Mouse (Mus musculus): ENCODE data around the gene Arhgap23. TPM values are rescaled to one million over a fixed set of nuclear protein-coding genes. Genes with fewer than 3 reads are reported as not detected.

Gene Arhgap23
- polyA plus RNA-seq, 1 experiment from 2014 or later: 10.9 TPM

- H3K4me1 ChIP-seq (replicated peaks; ENCODE audit: control insufficient read depth, insufficient read depth, low read length): peaks cover 43% of the 10 kb centered on the region
- peak overlapping the region; percentile 9; the same call in 1 of the 2 replicates for H3K4me3 ChIP-seq (ENCODE audit: low read depth, low read length)
- H3K9me3 ChIP-seq (ENCODE audit: control insufficient read depth, low read length): no peaks in the 10 kb centered on the region
- peak overlapping the region; percentile 57 for H3K4me2 ChIP-seq
- H3K27ac ChIP-seq (ENCODE audit: low read depth, low read length): peak overlapping the region; percentile 59
- H3K9ac ChIP-seq (ENCODE audit: low read depth, low read length): peak overlapping the region; percentile 49
- no peaks in the 10 kb centered on the region for H3K27me3 ChIP-seq (replicated peaks; ENCODE audit: control insufficient read depth, insufficient read depth, low read length)
- DNase-seq (ENCODE audit: low spot score): no peak
- peak; percentile 77 for ATAC-seq (replicated peaks; ENCODE audit: low FRiP score)
- WGBS: 28% methylated on average over 5 of the region's 5 CpGs
- no peaks in the 10 kb centered on the region for H3K36me3 ChIP-seq (ENCODE audit: control insufficient read depth, insufficient read depth, low read length)
Measured at GRCm38 (mm10) chr11:97424092-97424692, 8.9 kb downstream of the Arhgap23 start.

GRCm38 (mm10) chr11:97424802-97425201 is 9.5 kb downstream of the Arhgap23 start:
- 57% methylated on average over 3 of the region's 3 CpGs for WGBS
- no peak overlapping the region for H3K4me3 ChIP-seq (ENCODE audit: low read depth, low read length)
- no peaks in the 10 kb centered on the region for H3K36me3 ChIP-seq (ENCODE audit: control insufficient read depth, insufficient read depth, low read length)
- peak overlapping the region; percentile 59 for H3K27ac ChIP-seq (ENCODE audit: low read depth, low read length)
- no peak for DNase-seq (ENCODE audit: low spot score)
- H3K9ac ChIP-seq (ENCODE audit: low read depth, low read length): no peak overlapping the region
- H3K9me3 ChIP-seq (ENCODE audit: control insufficient read depth, low read length): no peaks in the 10 kb centered on the region
- no peak for ATAC-seq (replicated peaks; ENCODE audit: low FRiP score)
- H3K4me2 ChIP-seq: peak overlapping the region; percentile 57
- H3K27me3 ChIP-seq (replicated peaks; ENCODE audit: control insufficient read depth, insufficient read depth, low read length): no peaks in the 10 kb centered on the region
- peaks cover 49% of the 10 kb centered on the region for H3K4me1 ChIP-seq (replicated peaks; ENCODE audit: control insufficient read depth, insufficient read depth, low read length)

GRCm38 (mm10) chr11:97427794-97428725 is 12.7 kb downstream of the Arhgap23 start:
- DNase-seq (ENCODE audit: low spot score) (no peak), ATAC-seq (replicated peaks; ENCODE audit: low FRiP score) (peak; percentile 85)
- Histone ChIP-seq H3K27me3 (replicated peaks; ENCODE audit: control insufficient read depth, insufficient read depth, low read length) (no peaks in the 10 kb centered on the region), H3K9me3 (ENCODE audit: control insufficient read depth, low read length) (no peaks in the 10 kb centered on the region), H3K9ac (ENCODE audit: low read depth, low read length) (peak overlapping the region; percentile 49), H3K4me1 (replicated peaks; ENCODE audit: control insufficient read depth, insufficient read depth, low read length) (peaks cover 51% of the 10 kb centered on the region), H3K36me3 (ENCODE audit: control insufficient read depth, insufficient read depth, low read length) (no peaks in the 10 kb centered on the region), H3K27ac (ENCODE audit: low read depth, low read length) (peak overlapping the region; percentile 69), H3K4me2 (peak overlapping the region; percentile 87), H3K4me3 (ENCODE audit: low read depth, low read length) (peak overlapping the region; percentile 48)
- WGBS: 2% methylated on average over 32 of the region's 32 CpGs

- DNase-seq (ENCODE audit: low spot score) (no peak), ATAC-seq (replicated peaks; ENCODE audit: low FRiP score) (peak; percentile 4; the same call in 1 of the 2 replicates)
- Histone ChIP-seq H3K9ac (ENCODE audit: low read depth, low read length) (0 out of 2 replicates have a peak overlapping the region, but pooled peaks have one; percentile 37), H3K27ac (ENCODE audit: low read depth, low read length) (peak overlapping the region; percentile 69), H3K9me3 (ENCODE audit: control insufficient read depth, low read length) (no peaks in the 10 kb centered on the region), H3K27me3 (replicated peaks; ENCODE audit: control insufficient read depth, insufficient read depth, low read length) (no peaks in the 10 kb centered on the region), H3K4me3 (ENCODE audit: low read depth, low read length) (peak overlapping the region; percentile 48), H3K36me3 (ENCODE audit: control insufficient read depth, insufficient read depth, low read length) (no peaks in the 10 kb centered on the region), H3K4me1 (replicated peaks; ENCODE audit: control insufficient read depth, insufficient read depth, low read length) (peaks cover 50% of the 10 kb centered on the region), H3K4me2 (peak overlapping the region; percentile 87)
- 48% methylated on average over 4 of the region's 4 CpGs for whole genome bisulfite sequencing
Measured at GRCm38 (mm10) chr11:97428726-97429077, 13.4 kb downstream of the Arhgap23 start.

- H3K4me3 ChIP-seq (ENCODE audit: low read depth, low read length): no peak overlapping the region
- ATAC-seq (replicated peaks; ENCODE audit: low FRiP score): no peak
- no peaks in the 10 kb centered on the region for H3K36me3 ChIP-seq (ENCODE audit: control insufficient read depth, insufficient read depth, low read length)
- no peak for DNase-seq (ENCODE audit: low spot score)
- peaks cover 45% of the 10 kb centered on the region for H3K4me1 ChIP-seq (replicated peaks; ENCODE audit: control insufficient read depth, insufficient read depth, low read length)
- no peaks in the 10 kb centered on the region for H3K27me3 ChIP-seq (replicated peaks; ENCODE audit: control insufficient read depth, insufficient read depth, low read length)
- H3K4me2 ChIP-seq: no peak overlapping the region
- peak overlapping the region; percentile 69 for H3K27ac ChIP-seq (ENCODE audit: low read depth, low read length)
- H3K9ac ChIP-seq (ENCODE audit: low read depth, low read length): no peak overlapping the region
- no peaks in the 10 kb centered on the region for H3K9me3 ChIP-seq (ENCODE audit: control insufficient read depth, low read length)
- WGBS: 74% methylated on average over 8 of the region's 8 CpGs
Measured at GRCm38 (mm10) chr11:97429615-97430014, 14.3 kb downstream of the Arhgap23 start.

- H3K4me2 ChIP-seq: no peak overlapping the region
Measured at GRCm38 (mm10) chr11:97432015-97432414, 16.7 kb downstream of the Arhgap23 start.

GRCm38 (mm10) chr11:97432983-97433539 is 17.7 kb downstream of the Arhgap23 start:
- peak overlapping the region; percentile 9; the same call in 1 of the 2 replicates for H3K27ac ChIP-seq (ENCODE audit: low read depth, low read length)
- no peak overlapping the region for H3K9ac ChIP-seq (ENCODE audit: low read depth, low read length)
- no peak overlapping the region for H3K4me2 ChIP-seq
- no peak for ATAC-seq (replicated peaks; ENCODE audit: low FRiP score)
- 61% methylated on average over 8 of the region's 8 CpGs for WGBS
- no peaks in the 10 kb centered on the region for H3K36me3 ChIP-seq (ENCODE audit: control insufficient read depth, insufficient read depth, low read length)
- no peaks in the 10 kb centered on the region for H3K27me3 ChIP-seq (replicated peaks; ENCODE audit: control insufficient read depth, insufficient read depth, low read length)
- H3K4me3 ChIP-seq (ENCODE audit: low read depth, low read length): no peak overlapping the region
- H3K4me1 ChIP-seq (replicated peaks; ENCODE audit: control insufficient read depth, insufficient read depth, low read length): peaks cover 58% of the 10 kb centered on the region
- no peak for DNase-seq (ENCODE audit: low spot score)
- H3K9me3 ChIP-seq (ENCODE audit: control insufficient read depth, low read length): no peaks in the 10 kb centered on the region

More at GRCm38 (mm10) chr11:97432015-97432414, 16.7 kb downstream of the Arhgap23 start:
- Histone ChIP-seq H3K9me3 (ENCODE audit: control insufficient read depth, low read length) (no peaks in the 10 kb centered on the region), H3K27ac (ENCODE audit: low read depth, low read length) (no peak overlapping the region), H3K4me1 (replicated peaks; ENCODE audit: control insufficient read depth, insufficient read depth, low read length) (peaks cover 58% of the 10 kb centered on the region), H3K4me3 (ENCODE audit: low read depth, low read length) (no peak overlapping the region), H3K9ac (ENCODE audit: low read depth, low read length) (no peak overlapping the region), H3K27me3 (replicated peaks; ENCODE audit: control insufficient read depth, insufficient read depth, low read length) (no peaks in the 10 kb centered on the region), H3K36me3 (ENCODE audit: control insufficient read depth, insufficient read depth, low read length) (no peaks in the 10 kb centered on the region)
- no peak for DNase-seq (ENCODE audit: low spot score)
- 11% methylated on average over 3 of the region's 3 CpGs for WGBS
- ATAC-seq (replicated peaks; ENCODE audit: low FRiP score): no peak

GRCm38 (mm10) chr11:97434121-97434520 is 18.8 kb downstream of the Arhgap23 start:
- DNase-seq (ENCODE audit: low spot score): no peak
- WGBS: 76% methylated on average over 8 of the region's 8 CpGs
- H3K4me2 ChIP-seq: peak overlapping the region; percentile 74; the same call in 1 of the 2 replicates
- no peaks in the 10 kb centered on the region for H3K36me3 ChIP-seq (ENCODE audit: control insufficient read depth, insufficient read depth, low read length)
- no peaks in the 10 kb centered on the region for H3K27me3 ChIP-seq (replicated peaks; ENCODE audit: control insufficient read depth, insufficient read depth, low read length)
- H3K9me3 ChIP-seq (ENCODE audit: control insufficient read depth, low read length): no peaks in the 10 kb centered on the region
- no peak overlapping the region for H3K4me3 ChIP-seq (ENCODE audit: low read depth, low read length)
- H3K27ac ChIP-seq (ENCODE audit: low read depth, low read length): no peak overlapping the region; the same call in 1 of the 2 replicates
- H3K4me1 ChIP-seq (replicated peaks; ENCODE audit: control insufficient read depth, insufficient read depth, low read length): peaks cover 61% of the 10 kb centered on the region
- H3K9ac ChIP-seq (ENCODE audit: low read depth, low read length): no peak overlapping the region
- no peak for ATAC-seq (replicated peaks; ENCODE audit: low FRiP score)

Measured in liver, embryonic 11.5 days (tissue).